Mouse (Mus musculus) bone marrow macrophage, adult 2 months (primary cell): ENCODE results near the gene Cbll1. TPM values are rescaled to one million over a fixed set of nuclear protein-coding genes. Genes with fewer than 3 reads are reported as not detected.

Source experiments
- H3K27ac ChIP-seq: 2 replicates; pipeline ENCODE4 v1.5.1; 2012; ENCODE audit warnings: low read depth, low read length; ENCODE audit not compliant: insufficient read depth
- H3K4me1 ChIP-seq: 2 replicates; pipeline ENCODE4 v1.6.1; 2012; ENCODE audit warnings: low read length; ENCODE audit not compliant: control insufficient read depth, insufficient read depth
- H3K4me3 ChIP-seq: 2 replicates; pipeline ENCODE4 v1.5.1; 2012; ENCODE audit warnings: mild to moderate bottlenecking, low read length, moderate library complexity; ENCODE audit not compliant: insufficient read depth
- CTCF ChIP-seq: IDR thresholded peaks from 2 replicates; pipeline ENCODE4 v1.5.1; 2012; ENCODE audit warnings: low read depth, mild to moderate bottlenecking, low read length, moderate library complexity
- POLR2A ChIP-seq: IDR thresholded peaks from 2 replicates; pipeline ENCODE4 v1.6.1; 2012; ENCODE audit warnings: mild to moderate bottlenecking, low read depth, low read length, borderline replicate concordance
- polyA plus RNA-seq: library from polyadenylated mRNA; stranded (reverse); fragments of >200 nt; gene quantifications from 2 replicates; pipeline ENCODE4 v1.2.4, GENCODE M21; 2012; ENCODE audit not compliant: missing spikeins, insufficient read depth, insufficient read length

Gene Cbll1
- polyA plus RNA-seq, 1 experiment = 24.7 TPM

- TF ChIP-seq CTCF = no peak
- no peak for TF ChIP-seq POLR2A
- H3K4me3 ChIP-seq = no peak overlapping the region
These were observed 59.8 kb downstream of the Cbll1 start for GRCm38 (mm10) chr12:31439612-31440011.

GRCm38 (mm10) chr12:31437791-31438190 is 61.6 kb downstream of the Cbll1 start:
- no peak overlapping the region for H3K27ac ChIP-seq
- TF ChIP-seq POLR2A = no peak
- no peak for TF ChIP-seq CTCF
- no peak overlapping the region for H3K4me3 ChIP-seq
- no peaks in the 10 kb centered on the region for H3K4me1 ChIP-seq

More at GRCm38 (mm10) chr12:31439612-31440011, 59.8 kb downstream of the Cbll1 start:
- Histone ChIP-seq H3K27ac (no peak overlapping the region), H3K4me1 (no peaks in the 10 kb centered on the region)

Other genes starting within 250 kb of the Cbll1 start
- 1.1 and 1.9 TPM in 2 replicates for gene Lamb1, start 234.4 kb downstream of the Cbll1 start, polyA plus RNA-seq
- gene Dld, start 148.2 kb downstream of the Cbll1 start, polyA plus RNA-seq = 65.3 and 76.6 TPM in 2 replicates
- not detected in 2 replicates for gene Slc26a3, start 108.7 kb downstream of the Cbll1 start, polyA plus RNA-seq
- not detected in 2 replicates for gene Slc26a4, start 60.4 kb upstream of the Cbll1 start, polyA plus RNA-seq
- 40.5 and 40.8 TPM in 2 replicates for gene Bcap29, start 135.0 kb upstream of the Cbll1 start, polyA plus RNA-seq
- gene Dus4l, start 155.2 kb upstream of the Cbll1 start, polyA plus RNA-seq = 1.3 and 2.7 TPM in 2 replicates
- gene Cog5, start 155.3 kb upstream of the Cbll1 start, polyA plus RNA-seq = 28.1 and 36.5 TPM in 2 replicates
- gene Gpr22, start 214.3 kb upstream of the Cbll1 start, polyA plus RNA-seq = not detected in 2 replicates